Mouse (Mus musculus): ENCODE measurements around the gene Crygc.

- TF ChIP-seq HCFC1 (IDR thresholded peaks at IDR 0.05; ENCODE audit: borderline replicate concordance, insufficient read depth, low read length) (no peak), ZC3H11A (IDR thresholded peaks at IDR 0.05; ENCODE audit: borderline replicate concordance, low read depth, low read length) (peak; percentile 56; the same call in 1 of the 2 replicates), ZNF384 (IDR thresholded peaks at IDR 0.05; ENCODE audit: low read depth, low read length) (no peak), CHD2 (IDR thresholded peaks at IDR 0.05; ENCODE audit: low read depth, low read length) (no peak), MAFK (IDR thresholded peaks at IDR 0.05; ENCODE audit: insufficient read depth, low read depth, low read length) (no peak)
Observed at GRCm38 (mm10) chr1:65046401-65047109, 26.9 kb downstream of the Crygc start.
